Mouse (Mus musculus) left cerebral cortex, adult 6 months (tissue): ENCODE results near the gene Abhd10. TPM values are rescaled to one million over a fixed set of nuclear protein-coding genes. Genes with fewer than 3 reads are reported as not detected.

ENCODE experiments used
- long read RNA-seq, 2 experiments: library from polyadenylated mRNA; unstranded; transcript quantifications; one replicate each; pipeline ENCODE4 v2.0.0; 2019 to 2020
- polyA plus RNA-seq: library from polyadenylated mRNA; unstranded; fragments of <200 nt; fragmentation: Nextera tagmentation; gene quantifications from 2 replicates; pipeline ENCODE4 v1.2.3, GENCODE M21; 2021

The Abhd10 gene
- polyA plus RNA-seq, result 21.7 and 33.0 TPM in 2 replicates
- long read RNA-seq, experiment 1, transcript Abhd10-201 (5 exons, 2,848 nt), result major isoform, 43 of 82 reads
- long read RNA-seq, experiment 1, partial matches to known transcripts, result 1 of 82 reads
- long read RNA-seq, experiment 1, other reads (novel, unspliced or antisense), result 35 of 82 reads
- long read RNA-seq, experiment 2, transcript Abhd10-201 (5 exons, 2,848 nt), result major isoform, 17 of 44 reads
- long read RNA-seq, experiment 2, partial matches to known transcripts, result 5 of 44 reads
- long read RNA-seq, experiment 2, other reads (novel, unspliced or antisense), result 21 of 44 reads

GRCm38 (mm10) chr16:45742615-45743476 lies at the start of gene Abhd10:
Abhd10 (minus strand) TSS chr16:45742955.

GRCm38 (mm10) chr16:45724061-45724741 lies 18.6 kb downstream of the Abhd10 start, which contains the start of gene Tagln3:
Tagln3 (minus strand) TSS chr16:45724608.

GRCm38 (mm10) chr16:45693558-45693957 lies 49.2 kb downstream of the Abhd10 start, which contains the start of gene Tmprss7:
Tmprss7 (minus strand) TSS chr16:45693658.

Other genes with a start within 250 kb of the Abhd10 start
- 0.10 and 0.13 TPM in 2 replicates for gene Gm609, start 250.0 kb downstream of the Abhd10 start, polyA plus RNA-seq
- not detected in 2 replicates for gene Gm17783, start 210.9 kb downstream of the Abhd10 start, polyA plus RNA-seq
- not detected in 2 replicates for gene Slc9c1, start 207.6 kb downstream of the Abhd10 start, polyA plus RNA-seq
- gene Gcsam, start 132.6 kb downstream of the Abhd10 start, polyA plus RNA-seq, result not detected in 2 replicates
- 0.11 and 0.12 TPM in 2 replicates for gene BC016579, start 88.9 kb downstream of the Abhd10 start, polyA plus RNA-seq
- 2.9 and 3.8 TPM in 2 replicates for gene Tmprss7, start 49.3 kb downstream of the Abhd10 start, polyA plus RNA-seq
- gene Tagln3, start 18.3 kb downstream of the Abhd10 start, polyA plus RNA-seq, result 731 and 780 TPM in 2 replicates
- 1.1 TPM in 2 replicates for gene Phldb2, start 210.6 kb upstream of the Abhd10 start, polyA plus RNA-seq